Mouse (Mus musculus) spleen, embryonic (tissue): ENCODE results near the gene Vmn1r100.
"Not testable (repeated sequence)": the region's sequence is repeated elsewhere in the genome, so short reads cannot be mapped to it uniquely, and the experiment has no call there.

Experiments used
- CTCF ChIA-PET: fragments of 350-600 bp; sonication (Branson Sonifier 250); formaldehyde crosslinking; loops from one replicate; lab custom pipeline; 2022; lab: Charles Lee

The Vmn1r100 gene

GRCm38 (mm10) chr7:20417642-20418041, at the start of gene Vmn1r100:
Gene Vmn1r100 (plus strand): TSS chr7:20417942.
- CTCF ChIA-PET = not testable (repeated sequence)

DNA sequence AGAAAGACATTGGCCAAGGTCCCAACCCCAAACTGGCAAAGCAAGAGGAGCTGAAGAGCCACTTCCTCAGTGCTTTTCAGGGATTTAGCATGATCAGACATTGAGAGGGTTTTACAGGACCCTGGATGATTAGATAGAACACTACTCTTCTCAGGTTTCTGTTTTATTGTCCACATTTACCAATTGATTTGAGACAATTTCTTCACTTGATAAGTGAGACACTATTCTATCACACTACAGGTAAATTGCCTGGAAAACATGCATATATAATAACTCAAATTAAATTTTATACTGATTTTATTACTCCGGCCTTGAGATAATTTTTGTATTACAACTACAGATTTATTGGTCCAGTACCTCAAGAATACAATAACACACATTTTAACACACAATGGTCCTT, 42.4 kb upstream of the Vmn1r100 start, which contains the start of gene Gm5728:
Gm5728 (minus strand) TSS at position 101 of the 400 bp plus-strand sequence.
- CTCF ChIA-PET = not testable (repeated sequence)

GRCm38 (mm10) chr7:20442493-20442892, 24.8 kb downstream of the Vmn1r100 start, which contains the start of gene Vmn1r101:
Gene Vmn1r101 (minus strand): TSS chr7:20442593.
- CTCF ChIA-PET = not testable (repeated sequence)
